Mouse (Mus musculus) myocyte (in vitro differentiated cells): ENCODE results near the gene Nufip1. TPM values are rescaled to one million over a fixed set of nuclear protein-coding genes. Genes with fewer than 3 reads are reported as not detected.

ENCODE experiments used
- H3K27me3 ChIP-seq: one replicate; pipeline ENCODE4 v1.6.1; 2011; ENCODE audit not compliant: control insufficient read depth, insufficient read depth, insufficient read length
- H3K36me3 ChIP-seq: one replicate; pipeline ENCODE4 v1.6.1; 2011; ENCODE audit not compliant: control insufficient read depth, insufficient read depth
- H3K4me2 ChIP-seq: one replicate; pipeline ENCODE4 v1.6.1; 2011; ENCODE audit warnings: low read depth, control low read depth
- H3K4me3 ChIP-seq: one replicate; pipeline ENCODE4 v1.5.1; 2011; ENCODE audit warnings: mild to moderate bottlenecking, control low read depth, moderate library complexity
- H3K79me2 ChIP-seq: one replicate; pipeline ENCODE4 v1.6.1; 2011; ENCODE audit not compliant: control insufficient read depth, insufficient read depth
- H3ac ChIP-seq: one replicate; pipeline ENCODE4 v1.6.1; 2011; ENCODE audit not compliant: control insufficient read depth, insufficient read length
- CEBPB ChIP-seq: IDR thresholded peaks from 2 replicates; pipeline ENCODE4 v1.6.1; 2011; ENCODE audit warnings: mild to moderate bottlenecking, moderate library complexity; ENCODE audit not compliant: poor library complexity, insufficient read depth, severe bottlenecking
- E2F4 ChIP-seq: IDR thresholded peaks from one replicate; pipeline ENCODE4 v1.6.1; 2011; ENCODE audit warnings: mild to moderate bottlenecking, control low read depth, moderate library complexity; ENCODE audit not compliant: insufficient read depth
- MAX ChIP-seq: IDR thresholded peaks from one replicate; pipeline ENCODE4 v1.6.1; 2011; ENCODE audit warnings: low read depth, mild to moderate bottlenecking, control low read depth
- MYOD1 ChIP-seq, 3 experiments: IDR thresholded peaks; one replicate each; pipeline ENCODE4 v1.6.1; 2011; ENCODE audit warnings: control low read depth in 2 of 3, low read depth in 2 of 3, mild to moderate bottlenecking in 2 of 3, moderate library complexity in 1 of 3; ENCODE audit not compliant: insufficient read length in 2 of 3, control insufficient read depth in 1 of 3
- MYOG ChIP-seq, 3 experiments: IDR thresholded peaks; one replicate each; pipeline ENCODE4 v1.6.1; 2011; ENCODE audit warnings: control low read depth in 2 of 3, low read depth in 2 of 3, mild to moderate bottlenecking in 2 of 3; ENCODE audit not compliant: insufficient read length in 2 of 3, control insufficient read depth in 1 of 3, insufficient read depth in 1 of 3
- POLR2A ChIP-seq: IDR thresholded peaks from one replicate; pipeline ENCODE4 v1.6.1; 2011; ENCODE audit warnings: low read depth, mild to moderate bottlenecking, control low read depth, moderate library complexity; ENCODE audit not compliant: insufficient read length
- POLR2AphosphoS2 ChIP-seq: IDR thresholded peaks from one replicate; pipeline ENCODE4 v1.6.1; 2011; ENCODE audit warnings: low read depth, control low read depth; ENCODE audit not compliant: insufficient read length
- REST ChIP-seq: IDR thresholded peaks from one replicate; pipeline ENCODE4 v1.6.1; 2011; ENCODE audit warnings: mild to moderate bottlenecking, control low read depth, moderate library complexity; ENCODE audit not compliant: insufficient read depth, insufficient read length
- SRF ChIP-seq: IDR thresholded peaks from one replicate; pipeline ENCODE4 v1.6.1; 2011; ENCODE audit warnings: low read depth; ENCODE audit not compliant: control insufficient read depth, insufficient read length
- TCF12 ChIP-seq: IDR thresholded peaks from one replicate; pipeline ENCODE4 v1.6.1; 2011; ENCODE audit warnings: mild to moderate bottlenecking, control low read depth; ENCODE audit not compliant: poor library complexity, insufficient read depth, severe bottlenecking
- TCF3 ChIP-seq: IDR thresholded peaks from one replicate; pipeline ENCODE4 v1.6.1; 2011; ENCODE audit warnings: low read depth, control low read depth; ENCODE audit not compliant: insufficient read length
- USF1 ChIP-seq: IDR thresholded peaks from one replicate; pipeline ENCODE4 v1.6.1; 2011; ENCODE audit warnings: low read depth, mild to moderate bottlenecking, control low read depth, moderate library complexity
- polyA plus RNA-seq: library from polyadenylated mRNA; unstranded; fragments of >200 nt; fragmentation: generic; extraction: Trizol; gene quantifications from one replicate; pipeline ENCODE4 v1.2.1, GENCODE M21; 2012; ENCODE audit warnings: missing spikeins

The Nufip1 gene
- polyA plus RNA-seq, 1 experiment, result 6.1 TPM

DNA sequence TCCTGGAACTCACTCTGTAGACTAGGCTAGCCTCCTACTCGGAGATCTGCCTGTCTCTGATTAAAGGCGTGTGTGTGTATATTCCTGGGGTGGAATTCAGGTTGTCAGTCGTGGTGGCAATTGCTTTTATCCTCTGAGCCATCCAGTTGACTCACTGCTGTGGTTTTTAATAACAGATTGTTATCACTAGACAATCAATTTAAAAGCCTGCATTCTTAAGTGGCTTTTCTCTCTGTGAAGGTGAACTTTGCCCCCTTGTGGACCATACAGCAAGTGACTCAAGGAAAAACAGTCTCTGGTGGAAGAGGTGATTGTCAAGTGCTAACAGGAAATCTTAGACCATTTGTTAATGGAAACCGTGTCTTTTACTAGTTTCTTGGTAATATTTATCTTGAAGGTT lies 8.3 kb downstream of the Nufip1 start:
- Histone ChIP-seq H3K4me2 (no peak overlapping the region), H3K4me3 (no peak overlapping the region), H3K27me3 (no peaks in the 10 kb centered on the region), H3K36me3 (peaks cover 60% of the 10 kb centered on the region), H3K79me2 (peaks cover 27% of the 10 kb centered on the region), H3ac (no peak overlapping the region)
- TF ChIP-seq MAX (no peak), MYOD1 (IDR thresholded peaks at IDR 0.05; ENCODE audit: control insufficient read depth in 1 of 3, insufficient read length in 2 of 3, low read depth in 2 of 3) (no peak), TCF3 (no peak), REST (no peak), USF1 (no peak), TCF12 (no peak), POLR2A (no peak), MYOG (IDR thresholded peaks at IDR 0.05; ENCODE audit: control insufficient read depth in 1 of 3, insufficient read depth in 1 of 3, insufficient read length in 2 of 3, low read depth in 2 of 3) (no peak), POLR2AphosphoS2 (no peak), E2F4 (no peak), CEBPB (no peak), SRF (no peak)

DNA sequence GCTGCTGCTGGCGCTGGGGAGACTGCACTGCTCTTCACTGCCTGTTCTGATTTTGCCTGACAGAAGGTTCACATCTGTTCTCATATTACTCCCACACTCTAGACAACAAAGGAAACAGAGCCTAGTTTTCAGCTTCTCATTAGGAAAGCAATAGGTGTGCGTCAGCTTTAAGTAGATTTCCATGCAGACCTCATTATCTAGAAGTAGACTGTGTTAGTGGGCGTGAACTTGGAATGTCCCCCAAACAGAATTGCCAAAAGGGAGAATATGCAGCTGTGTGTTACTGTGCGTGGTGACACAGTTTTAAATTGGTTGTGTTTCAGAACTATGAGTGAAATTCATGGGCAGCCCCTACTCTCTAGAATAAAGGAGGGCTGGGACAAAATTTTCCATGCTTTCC lies 9.8 kb downstream of the Nufip1 start:
- Histone ChIP-seq H3K36me3 (peaks cover 50% of the 10 kb centered on the region), H3K79me2 (peaks cover 26% of the 10 kb centered on the region), H3K27me3 (no peaks in the 10 kb centered on the region), H3K4me3 (no peak overlapping the region), H3ac (no peak overlapping the region), H3K4me2 (no peak overlapping the region)
- TF ChIP-seq SRF (no peak), CEBPB (no peak), MYOD1 (IDR thresholded peaks at IDR 0.05; ENCODE audit: control insufficient read depth in 1 of 3, insufficient read length in 2 of 3, low read depth in 2 of 3) (no peak)

DNA sequence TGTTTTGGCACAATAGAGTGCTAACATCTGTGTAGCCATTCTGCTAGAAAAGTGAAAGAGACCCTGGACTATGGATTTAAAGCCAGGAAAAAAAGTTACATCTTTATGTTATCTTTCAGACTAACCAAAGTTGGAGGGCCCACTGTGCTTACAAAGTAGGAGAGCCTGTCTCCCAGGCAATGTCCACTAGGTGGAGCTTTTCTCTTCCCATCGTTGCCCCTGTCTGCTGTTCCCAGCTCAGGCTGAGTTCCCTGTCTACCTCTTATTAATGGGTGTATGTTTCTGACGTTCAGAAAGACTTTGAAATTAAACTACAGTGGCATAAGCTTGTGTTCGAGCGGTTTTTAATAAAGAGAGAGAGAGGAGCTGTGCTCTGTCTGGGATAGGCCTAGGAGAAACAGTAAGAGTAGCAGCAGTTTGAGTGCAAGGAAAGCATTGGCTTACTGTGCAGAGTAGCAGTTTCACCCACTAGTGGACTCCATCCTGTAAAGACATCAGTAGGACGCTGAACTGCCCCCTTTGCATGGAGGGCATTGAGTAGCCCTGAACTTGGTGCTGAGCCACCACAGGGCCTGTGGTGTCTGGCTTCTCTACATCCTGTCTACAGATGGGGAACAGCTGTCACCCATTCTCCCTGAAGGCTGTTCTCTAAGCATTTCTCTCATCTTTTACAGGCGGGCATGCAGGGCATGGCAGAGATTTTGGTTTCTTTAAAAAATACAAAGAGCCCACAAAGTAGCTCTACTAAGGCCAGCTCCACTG lies 11.4 kb downstream of the Nufip1 start:
- Histone ChIP-seq H3K4me3 (no peak overlapping the region), H3ac (no peak overlapping the region), H3K36me3 (peaks cover 49% of the 10 kb centered on the region), H3K79me2 (peaks cover 23% of the 10 kb centered on the region), H3K27me3 (no peaks in the 10 kb centered on the region), H3K4me2 (no peak overlapping the region)
- TF ChIP-seq SRF (no peak), REST (no peak)

DNA sequence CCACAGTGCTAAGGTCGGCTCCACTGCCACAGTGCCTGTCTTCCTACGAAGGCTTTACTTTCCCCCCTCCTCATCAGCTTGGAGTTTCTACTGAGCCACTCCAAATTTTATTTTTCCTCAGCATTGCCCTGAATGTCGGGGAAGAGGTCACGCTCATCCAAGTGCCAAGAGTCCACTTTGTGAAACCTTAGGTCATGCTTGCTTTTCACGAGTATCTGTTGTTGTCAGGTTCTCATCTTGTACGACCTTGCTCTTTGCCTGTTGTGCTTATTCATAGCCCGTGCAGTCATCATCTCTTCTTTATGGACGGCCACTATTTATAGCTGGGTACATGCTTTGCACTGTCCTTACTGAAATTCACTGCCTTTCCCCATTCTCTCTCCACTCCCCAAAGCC lies 12.0 kb downstream of the Nufip1 start:
- no peak overlapping the region for H3K4me2 ChIP-seq
- peaks cover 52% of the 10 kb centered on the region for H3K36me3 ChIP-seq
- no peak overlapping the region for H3ac ChIP-seq
- TF ChIP-seq POLR2AphosphoS2, result no peak
- no peak for TF ChIP-seq E2F4
- TF ChIP-seq TCF12, result no peak
- TF ChIP-seq SRF, result no peak
- TF ChIP-seq MAX, result no peak
- no peak for TF ChIP-seq USF1
- TF ChIP-seq REST, result no peak
- H3K4me3 ChIP-seq, result no peak overlapping the region
- H3K79me2 ChIP-seq, result peaks cover 19% of the 10 kb centered on the region
- no peaks in the 10 kb centered on the region for H3K27me3 ChIP-seq

DNA sequence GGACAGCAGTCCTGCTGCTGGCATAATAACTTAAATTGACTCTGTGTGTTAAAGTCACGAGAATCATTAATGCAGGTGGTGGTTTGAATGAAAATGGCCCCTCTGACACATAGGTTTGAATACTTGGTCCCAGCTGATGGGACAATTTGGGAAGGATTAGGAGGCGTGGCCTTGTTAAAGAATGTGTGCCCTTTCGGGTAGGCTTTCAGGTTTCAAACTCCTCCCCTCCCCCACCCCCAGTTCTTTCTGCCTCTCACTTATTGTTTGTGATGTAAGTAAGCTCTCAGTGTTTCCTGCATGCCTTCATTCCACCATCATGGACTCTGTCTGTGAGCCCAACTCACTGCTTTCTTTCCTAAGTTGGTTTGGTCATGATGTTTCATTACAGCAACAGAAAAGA lies 16.6 kb downstream of the Nufip1 start:
- no peak for TF ChIP-seq TCF3
- H3K79me2 ChIP-seq, result peaks cover 11% of the 10 kb centered on the region
- H3K4me3 ChIP-seq, result no peak overlapping the region
- H3K36me3 ChIP-seq, result peaks cover 50% of the 10 kb centered on the region
- H3ac ChIP-seq, result no peak overlapping the region
- no peaks in the 10 kb centered on the region for H3K27me3 ChIP-seq
- no peak overlapping the region for H3K4me2 ChIP-seq

DNA sequence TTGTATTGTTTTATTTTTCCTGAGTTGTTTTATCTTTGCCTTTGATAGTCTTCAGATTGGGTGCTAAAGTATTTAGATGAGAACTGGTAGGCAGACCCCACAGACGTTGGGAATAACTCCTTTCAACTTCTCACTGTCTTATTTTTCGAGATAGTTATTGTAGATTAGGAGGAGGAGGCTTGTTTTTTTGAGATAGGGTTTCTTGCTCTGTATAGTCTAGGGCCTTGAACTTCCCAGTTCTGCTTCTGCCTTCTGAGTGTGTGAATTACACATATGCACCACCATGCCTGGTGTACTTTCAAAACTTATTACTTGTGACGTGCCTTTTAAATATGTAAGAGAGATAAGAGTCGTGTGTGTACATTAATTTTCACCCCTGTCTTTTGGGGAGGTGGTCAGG lies 17.5 kb downstream of the Nufip1 start:
- Histone ChIP-seq H3K36me3 (peaks cover 48% of the 10 kb centered on the region), H3K79me2 (peaks cover 4% of the 10 kb centered on the region), H3K27me3 (no peaks in the 10 kb centered on the region), H3K4me3 (no peak overlapping the region), H3K4me2 (no peak overlapping the region), H3ac (no peak overlapping the region)
- TF ChIP-seq TCF3 (no peak), CEBPB (no peak), SRF (no peak), REST (no peak), POLR2A (no peak)
